Mouse (Mus musculus) CH12.LX (cell line): ENCODE measurements at regions not wholly inside any gene's neighbourhood (a gene's known extent, or its start where the extent isn't known, plus 50 kb on each side); places are given as distances from the start of the nearest gene placed in this dataset.

ENCODE experiments used
- CHD2 ChIP-seq: IDR thresholded peaks from 2 replicates; pipeline ENCODE4 v1.6.1; 2011; ENCODE audit warnings: low read length, improper control_type of control experiment
- CTCF ChIP-seq, 2 experiments: IDR thresholded peaks in 1 of 2; conservative IDR thresholded peaks in 1 of 2; 2 replicates each; pipeline ENCODE4 v1.5.1; 2011 to 2012; ENCODE audit warnings: low read depth in 2 of 2, low read length in 2 of 2, improper control_type of control experiment in 1 of 2, inconsistent platforms in 1 of 2, mild to moderate bottlenecking in 1 of 2, moderate library complexity in 1 of 2
- EP300 ChIP-seq: IDR thresholded peaks from 2 replicates; pipeline ENCODE4 v1.6.1; 2011; ENCODE audit warnings: low read length, improper control_type of control experiment
- ETS1 ChIP-seq: conservative IDR thresholded peaks from 2 replicates; pipeline ENCODE4 v1.6.1; 2012; ENCODE audit warnings: low read depth, mild to moderate bottlenecking, inconsistent platforms, low read length, improper control_type of control experiment, moderate library complexity
- HCFC1 ChIP-seq: IDR thresholded peaks from 2 replicates; pipeline ENCODE4 v1.6.1; 2012; ENCODE audit warnings: low read depth, mild to moderate bottlenecking, inconsistent platforms, low read length, improper control_type of control experiment
- JUND ChIP-seq: conservative IDR thresholded peaks from 2 replicates; pipeline ENCODE4 v1.6.1; 2011; ENCODE audit warnings: low read depth, low read length, improper control_type of control experiment
- MAFK ChIP-seq: IDR thresholded peaks from 2 replicates; pipeline ENCODE4 v1.6.1; 2011; ENCODE audit warnings: low read length, improper control_type of control experiment; ENCODE audit not compliant: insufficient replicate concordance
- MAX ChIP-seq: IDR thresholded peaks from 2 replicates; pipeline ENCODE4 v1.6.1; 2011; ENCODE audit warnings: low read length, improper control_type of control experiment
- MAZ ChIP-seq: IDR thresholded peaks from 2 replicates; pipeline ENCODE4 v1.6.1; 2012; ENCODE audit warnings: low read depth, mild to moderate bottlenecking, inconsistent platforms, low read length, improper control_type of control experiment, moderate library complexity
- POLR2A ChIP-seq: IDR thresholded peaks from 2 replicates; pipeline ENCODE4 v1.6.1; 2011; ENCODE audit warnings: low read depth, mild to moderate bottlenecking, improper control_type of control experiment, low read length
- USF2 ChIP-seq: conservative IDR thresholded peaks from 2 replicates; pipeline ENCODE4 v1.6.1; 2011; ENCODE audit warnings: low read depth, low read length, improper control_type of control experiment
- ZMIZ1 ChIP-seq: IDR thresholded peaks from 2 replicates; pipeline ENCODE4 v1.6.1; 2012; ENCODE audit warnings: low read depth, mild to moderate bottlenecking, inconsistent platforms, low read length, improper control_type of control experiment

DNA sequence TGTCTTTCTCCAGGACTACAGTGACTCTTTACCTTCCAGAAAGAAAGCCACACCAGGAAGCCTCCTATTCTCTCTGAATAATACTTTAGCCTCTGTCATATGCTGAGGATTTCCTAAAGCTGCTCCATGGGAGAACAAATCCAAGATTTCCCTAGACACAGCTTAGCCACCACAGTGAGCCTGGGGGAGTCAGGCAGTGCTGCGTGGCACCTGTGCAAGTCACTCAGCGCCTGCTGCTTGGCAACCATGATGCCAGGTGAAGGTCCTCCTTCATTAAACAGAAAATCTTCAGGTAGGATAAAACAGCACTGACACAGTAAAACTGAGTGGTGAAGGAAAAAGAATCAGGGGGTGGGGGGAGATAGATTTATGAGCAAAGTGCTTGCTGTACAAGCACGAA, 109.9 kb upstream of the Gadl1 start:
- TF ChIP-seq MAZ (no peak), POLR2A (no peak), MAX (no peak), MAFK (no peak), ZMIZ1 (no peak), HCFC1 (no peak), CTCF (conservative IDR thresholded peaks at IDR 0.05 in 1 of 2, IDR thresholded peaks at IDR 0.05 in 1 of 2; ENCODE audit: low read depth in 2 of 2, low read length in 2 of 2) (no peak), CHD2 (no peak), JUND (no peak), EP300 (no peak), USF2 (no peak), ETS1 (no peak)
